Mouse (Mus musculus): ENCODE data around the gene Arhgef1.

The Arhgef1 gene

DNA sequence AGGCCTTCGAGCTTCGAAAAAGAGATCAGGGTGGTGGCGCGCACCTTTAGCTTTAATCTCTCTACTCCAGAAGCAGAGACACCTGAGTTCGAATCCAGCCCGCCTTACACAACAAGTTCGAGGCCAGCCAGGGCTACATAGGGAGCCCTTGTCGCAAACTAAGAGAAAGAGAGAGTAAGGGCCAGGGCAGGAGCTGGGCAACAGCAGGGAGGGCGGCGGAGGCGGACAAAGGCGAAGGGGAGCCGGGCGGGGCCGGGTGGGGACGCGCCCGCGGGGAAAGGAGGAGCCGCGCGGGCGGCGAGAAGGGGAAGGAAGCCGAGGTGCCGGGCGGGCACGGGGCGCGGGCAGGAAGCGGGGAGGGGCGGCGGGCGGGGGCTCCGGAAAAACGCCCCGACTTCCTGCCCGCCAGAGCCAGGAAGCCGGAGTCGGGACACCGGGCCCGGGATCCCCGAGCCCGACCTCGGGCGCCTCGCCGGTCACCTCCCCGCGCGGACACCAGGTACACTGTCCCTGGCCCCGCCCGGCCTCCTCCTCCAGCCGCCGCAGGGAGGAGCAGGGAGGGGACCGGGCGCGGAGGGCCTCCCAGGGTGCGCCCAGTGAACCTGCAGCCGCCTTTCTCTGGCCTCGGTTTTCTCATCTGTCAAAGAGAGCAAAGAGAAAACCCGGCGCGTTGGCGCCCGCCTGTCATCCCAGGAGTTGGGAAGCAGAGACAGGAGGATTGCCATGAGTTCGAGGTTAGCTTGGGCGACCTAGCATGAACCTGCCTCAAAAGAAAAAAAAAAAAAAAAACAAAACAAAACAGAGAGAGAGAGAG lies at the start of gene Arhgef1:
Gene Arhgef1, plus strand, starts transcription at position 283 of the 814 bp plus-strand sequence.
- in situ Hi-C loops (cut with MboI, MseI), result no loop called here

DNA sequence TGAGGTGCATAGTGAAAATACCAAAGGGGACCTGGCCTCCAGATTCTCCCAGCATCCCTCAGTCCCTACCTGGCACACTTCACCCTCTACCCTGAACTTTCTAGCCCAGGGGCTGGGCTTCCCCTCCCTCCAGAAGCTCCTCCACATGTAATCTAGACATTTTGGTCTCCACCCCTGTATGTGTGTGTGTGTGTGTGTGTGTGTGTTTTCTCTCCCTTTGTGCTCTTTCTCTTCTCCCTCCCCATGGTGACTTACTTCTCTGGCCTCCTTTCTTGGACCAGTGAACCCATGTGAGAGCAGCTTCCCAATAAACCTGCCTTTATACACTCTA lies 49.5 kb upstream of the Arhgef1 start:
- in situ Hi-C loops (cut with MboI, MseI), result no loop called here

DNA sequence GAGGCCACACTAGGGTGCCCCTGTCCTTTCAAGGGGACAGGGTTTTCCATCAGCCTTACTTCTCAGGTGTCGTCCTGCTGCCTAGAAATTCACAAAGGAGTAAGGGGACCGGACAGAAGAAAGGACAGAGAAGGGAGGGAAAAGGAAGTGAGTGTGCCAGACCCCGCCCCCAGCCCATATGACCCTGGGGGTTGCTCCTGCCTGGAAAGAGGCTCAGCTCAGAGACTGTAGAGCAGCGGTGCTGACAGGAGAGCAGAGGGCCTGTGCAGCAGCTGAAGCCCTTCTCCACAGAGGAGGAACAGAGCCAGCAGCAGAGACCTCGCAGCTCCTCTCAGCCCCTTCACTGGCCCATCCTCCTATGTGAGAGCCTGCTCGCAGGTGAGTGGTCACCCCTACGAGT lies 49.0 kb upstream of the Arhgef1 start:
- in situ Hi-C loops (cut with MboI, MseI), result no loop called here

DNA sequence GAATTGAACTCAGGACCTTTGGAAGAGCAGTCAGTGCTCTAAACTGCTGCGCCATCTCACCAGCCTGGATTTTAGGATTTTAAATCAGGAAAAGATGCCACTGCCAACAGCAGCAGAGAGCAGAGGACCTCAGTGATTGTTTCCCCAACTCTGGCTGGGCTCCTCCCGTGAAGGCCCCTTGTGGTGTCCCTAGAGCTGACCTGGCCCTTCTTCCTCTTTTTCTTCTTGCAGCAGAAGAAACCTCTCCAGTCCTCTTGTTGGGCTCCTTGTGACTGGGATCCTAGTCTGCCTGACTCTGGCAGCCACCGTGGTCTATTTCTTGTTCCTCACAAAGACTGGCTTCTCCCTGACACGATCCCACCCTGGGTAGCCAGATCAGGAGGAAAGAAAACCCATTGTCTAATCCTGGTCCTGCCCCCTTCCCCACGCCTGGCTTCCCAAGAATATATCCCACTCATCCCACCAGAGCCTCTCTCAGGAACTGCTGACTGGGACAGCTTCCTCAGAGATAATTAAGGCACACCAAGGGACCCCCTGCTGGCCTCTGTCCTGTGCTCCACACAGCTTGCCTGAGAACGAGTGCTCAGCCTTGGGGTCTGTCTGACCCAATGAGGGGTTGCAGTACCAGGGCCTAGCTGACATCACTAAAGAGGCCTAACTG lies 46.1 kb upstream of the Arhgef1 start:
- in situ Hi-C loops (cut with MboI, MseI), result no loop called here

DNA sequence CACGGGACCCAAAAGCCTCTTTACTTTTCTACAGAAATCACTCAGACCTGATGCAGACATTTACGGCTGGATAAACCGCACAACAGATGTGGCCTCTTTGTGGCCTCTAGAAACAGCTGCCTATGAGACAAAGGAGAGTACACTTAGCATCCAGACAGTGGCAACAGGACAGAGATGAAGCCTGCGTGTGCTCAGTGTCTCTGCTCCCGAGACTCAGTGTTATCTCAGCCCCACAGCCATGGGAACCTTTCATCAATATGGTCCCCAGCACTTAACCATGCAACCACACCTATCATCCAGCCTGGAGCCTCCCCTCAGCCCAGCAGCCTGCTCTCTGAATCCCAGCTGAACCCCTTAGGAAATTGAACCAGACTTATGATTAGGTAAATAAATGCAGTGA lies 43.5 kb upstream of the Arhgef1 start:
- in situ Hi-C loops (cut with MboI, MseI), result no loop called here

DNA sequence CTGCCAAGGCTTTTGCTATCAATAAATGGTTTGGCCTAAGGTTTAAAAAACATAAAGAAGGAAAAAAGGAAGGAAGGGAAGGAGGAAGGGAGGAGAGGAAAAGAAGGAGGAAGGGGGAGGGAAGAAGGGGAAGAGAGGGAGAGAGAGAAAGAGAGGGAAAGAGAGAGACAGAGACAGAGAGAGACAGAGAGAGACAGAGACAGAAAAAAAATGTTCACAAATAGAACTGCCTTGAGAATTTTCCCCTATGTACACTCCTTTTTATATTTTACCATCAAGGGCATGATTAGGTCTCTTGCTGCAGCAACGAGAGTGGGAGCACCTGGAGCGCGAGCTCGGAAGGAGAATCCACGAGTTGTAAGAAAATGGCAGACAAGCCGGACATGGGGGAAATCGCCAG lies 40.8 kb upstream of the Arhgef1 start, which contains the start of gene Gm9844:
Gene Gm9844, plus strand, starts transcription at position 301 of the 400 bp plus-strand sequence.
- in situ Hi-C loops (cut with MboI, MseI), result no loop called here

DNA sequence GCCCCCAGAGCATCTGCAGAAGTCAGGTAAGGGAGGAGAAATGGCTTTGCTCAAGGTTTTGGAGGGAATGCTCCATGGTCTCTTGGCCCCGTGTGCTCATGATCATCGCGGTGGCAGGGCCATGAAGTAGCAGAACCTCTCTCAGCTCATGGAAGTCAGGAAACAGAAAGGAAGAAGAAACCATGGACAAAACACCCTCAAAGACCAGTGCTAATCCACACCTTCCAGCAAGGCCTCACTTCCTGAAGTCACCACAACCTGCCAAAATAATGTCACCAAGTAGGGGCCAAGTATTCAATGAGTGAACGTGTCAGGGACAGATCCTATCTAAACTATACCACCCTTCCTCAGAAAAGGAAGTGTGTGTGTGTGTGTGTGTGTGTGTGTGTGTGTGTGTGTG lies 39.9 kb upstream of the Arhgef1 start:
- in situ Hi-C loops (cut with MboI, MseI), result no loop called here

DNA sequence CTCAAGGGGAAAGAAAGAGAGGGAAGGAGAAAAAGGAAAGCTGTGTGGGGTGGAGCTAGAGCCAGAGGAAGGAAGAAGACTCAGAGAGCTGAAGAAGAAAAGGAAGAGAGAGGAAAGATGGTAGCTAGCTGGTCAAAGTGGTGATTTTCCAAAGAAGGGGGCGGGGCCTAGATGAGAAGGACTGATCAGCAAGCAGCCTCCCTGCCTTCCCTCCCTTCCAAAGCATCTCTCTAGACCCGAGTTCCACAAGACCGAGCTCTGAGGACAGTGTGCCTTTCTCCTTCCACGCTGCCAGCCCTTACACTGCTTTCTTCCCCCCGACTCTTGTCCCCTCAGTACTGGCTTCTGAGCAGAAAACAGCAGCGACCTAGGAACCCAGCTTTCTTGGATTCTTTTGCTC lies 38.6 kb upstream of the Arhgef1 start:
- in situ Hi-C loops (cut with MboI, MseI), result no loop called here

DNA sequence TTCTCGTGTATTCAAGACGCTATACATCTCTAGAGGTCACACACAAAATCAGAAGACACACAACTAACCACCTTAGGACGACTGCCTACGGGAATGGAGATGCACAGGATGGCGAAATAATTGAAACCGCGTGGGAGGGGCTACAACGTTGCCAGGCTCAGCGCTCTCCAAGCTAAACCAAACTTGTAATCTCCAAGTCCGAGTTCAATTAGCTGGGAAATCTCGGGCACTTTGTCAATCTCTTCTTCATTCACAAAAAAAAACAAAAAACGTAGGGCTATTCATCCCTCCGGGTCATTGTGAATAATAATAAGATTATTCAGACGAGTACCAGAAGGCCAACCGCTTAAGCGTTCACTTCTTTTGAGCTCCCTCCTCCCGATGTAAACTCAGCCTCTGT lies 33.6 kb upstream of the Arhgef1 start:
- in situ Hi-C loops (cut with MboI, MseI), result no loop called here

DNA sequence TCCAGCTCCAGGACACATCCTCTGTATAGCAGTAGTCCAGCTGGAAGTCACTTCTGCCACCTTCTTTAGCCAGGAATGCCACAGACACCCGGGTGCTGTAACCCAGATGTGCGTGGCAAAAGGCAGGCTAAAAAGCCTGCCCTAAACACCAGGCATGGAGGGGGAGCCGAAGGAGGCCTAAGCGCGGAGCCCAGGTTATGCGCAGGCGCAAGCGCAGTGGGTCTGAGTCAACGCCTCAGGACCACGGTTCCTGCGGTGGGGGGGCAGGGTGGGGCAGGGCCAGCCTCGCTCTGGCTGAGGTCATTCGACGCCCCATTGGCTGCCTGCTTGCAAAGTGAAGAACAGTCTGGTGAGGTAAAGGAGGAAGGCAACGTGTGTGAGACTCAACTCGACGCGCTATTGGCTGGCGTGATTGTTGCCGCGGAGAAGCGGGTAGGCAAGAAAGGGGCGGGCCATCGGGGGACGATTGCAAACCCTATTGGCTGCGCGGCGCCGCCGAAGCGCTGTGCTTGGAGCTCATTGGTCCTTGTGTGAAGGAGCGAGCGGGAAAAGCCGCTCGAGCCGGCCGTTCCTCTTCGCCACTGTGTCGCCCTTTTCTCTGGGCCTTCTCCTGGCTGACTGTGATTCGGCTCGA lies 33.1 kb upstream of the Arhgef1 start, which contains the start of the genes Lypd4 and Dmrtc2:
Gene Lypd4, minus strand, starts transcription at position 410 of the 634 bp plus-strand sequence.
Gene Dmrtc2, plus strand, starts transcription at position 526 of the 634 bp plus-strand sequence.
- in situ Hi-C loops (cut with MboI, MseI), result no loop called here

DNA sequence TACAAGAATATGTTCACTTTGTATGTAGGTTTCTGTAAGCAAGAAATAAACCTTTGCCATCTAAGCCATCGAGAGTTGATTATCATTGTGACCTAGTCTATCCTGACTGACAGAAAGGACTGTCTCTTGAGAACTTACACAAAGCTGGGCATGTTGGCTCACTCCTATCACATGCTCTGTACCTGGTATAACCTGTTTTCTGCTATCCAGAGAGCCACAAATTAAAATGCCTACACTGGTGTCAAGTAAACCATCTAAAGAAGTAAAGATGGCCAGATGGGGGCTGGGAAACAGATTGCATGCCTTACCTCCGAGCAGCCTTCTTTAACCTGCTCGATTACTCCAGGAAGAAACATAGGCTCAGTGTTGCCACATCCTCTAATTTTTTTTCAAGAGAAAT lies 25.1 kb upstream of the Arhgef1 start:
- in situ Hi-C loops (cut with MboI, MseI), result no loop called here

DNA sequence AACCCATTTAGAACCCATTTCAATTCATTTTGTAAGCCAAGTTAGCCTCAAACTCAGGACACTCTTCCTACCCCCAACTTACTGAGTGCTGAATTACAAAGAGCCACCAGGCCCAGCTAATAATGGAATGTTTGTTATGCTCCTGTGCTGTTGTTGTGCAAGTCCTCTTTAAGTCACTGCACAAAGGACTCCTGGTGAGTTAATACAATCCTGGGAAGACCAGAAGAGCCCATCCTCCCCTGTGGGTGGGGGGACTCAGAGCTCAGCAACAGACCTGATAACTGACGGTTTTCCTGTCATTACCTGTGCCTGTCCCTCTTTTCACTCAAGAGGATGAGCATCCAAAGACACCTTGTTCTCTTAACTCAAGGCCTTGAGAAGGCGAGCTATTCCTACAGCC lies 23.1 kb upstream of the Arhgef1 start:
- in situ Hi-C loops (cut with MboI, MseI), result loop anchor here (5.0 kb wide), 1 partner anchor 93 kb away; the partner anchor contains the start of gene Rabac1

DNA sequence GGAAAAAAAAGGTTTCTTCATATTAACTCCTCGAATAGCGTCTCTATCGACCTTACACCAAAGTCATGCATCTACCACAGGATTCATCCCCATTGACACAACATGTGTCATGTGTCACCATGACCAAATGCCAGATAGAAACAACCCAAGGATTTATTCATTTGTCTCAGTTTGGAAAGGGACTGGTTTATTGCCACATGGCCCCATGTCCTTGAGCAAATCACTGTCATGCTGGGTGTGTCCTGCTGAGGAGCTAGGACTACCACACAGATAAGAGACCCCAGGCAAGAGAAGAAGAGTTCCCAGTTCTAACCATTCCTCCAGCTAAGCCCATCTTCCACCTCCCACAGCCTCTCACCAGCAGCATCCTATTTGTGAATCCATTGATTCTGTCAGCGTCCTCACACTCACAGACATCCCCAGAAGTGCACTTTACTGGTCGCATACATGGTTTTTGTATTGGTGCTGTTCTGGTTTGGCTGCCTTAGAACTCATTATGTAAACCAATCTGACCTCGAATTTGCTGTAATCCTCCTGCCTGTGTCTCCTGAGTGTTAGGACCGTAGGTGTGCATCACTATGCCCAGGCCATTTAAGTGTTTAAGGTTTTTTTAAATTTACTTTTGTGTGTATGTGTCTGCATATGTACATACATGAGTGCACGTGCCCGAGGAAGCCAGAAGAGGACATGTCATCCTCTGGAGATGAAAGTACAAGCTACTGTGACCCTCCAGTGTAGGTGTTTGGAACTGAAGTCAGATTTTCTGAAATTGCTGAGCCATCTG lies 20.1 kb upstream of the Arhgef1 start:
- in situ Hi-C loops (cut with MboI, MseI), result loop anchor here (5.0 kb wide), 1 partner anchor 90 kb away; the partner anchor contains the start of gene Rabac1

DNA sequence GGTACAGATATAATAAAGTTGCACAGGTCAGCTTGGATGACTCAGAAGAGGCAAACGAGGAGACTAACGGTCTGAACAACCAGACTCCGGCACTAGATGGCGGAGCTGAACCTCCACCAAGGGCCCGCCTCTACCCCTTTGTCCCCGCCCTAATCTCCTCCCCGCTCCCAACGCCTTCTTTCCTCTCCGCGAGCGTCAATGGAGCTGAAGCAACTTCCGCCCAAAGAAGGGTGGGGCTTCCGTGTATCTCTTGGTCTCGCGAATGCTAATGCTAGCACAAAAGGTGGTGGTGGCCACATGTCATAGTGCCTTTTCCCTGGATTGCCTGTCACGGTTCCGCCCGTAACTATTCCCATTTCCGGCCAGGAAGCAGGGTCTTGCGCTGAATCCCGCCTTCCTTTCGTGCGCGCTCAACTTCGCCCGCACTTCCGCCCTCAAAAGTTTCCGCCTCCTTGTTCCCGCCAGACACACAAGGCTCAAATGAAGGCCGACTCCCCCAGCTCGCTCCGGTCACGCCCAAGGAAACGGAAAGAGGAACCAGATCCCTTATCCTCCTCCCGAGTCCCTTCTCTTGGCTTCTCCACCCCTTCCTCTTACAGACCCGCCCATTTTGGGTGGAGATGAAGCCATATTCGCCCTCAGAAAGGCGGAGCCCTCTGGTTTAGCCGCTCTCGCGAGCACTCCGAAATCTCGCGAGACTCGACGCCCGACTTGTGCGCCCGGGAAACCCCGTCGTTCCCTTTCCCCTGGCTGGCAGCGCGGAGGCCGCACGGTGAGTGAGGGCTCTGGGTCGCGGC lies 18.6 kb upstream of the Arhgef1 start, which contains the start of gene Rps19:
Gene Rps19, plus strand, starts transcription at position 476 of the 797 bp plus-strand sequence.
- in situ Hi-C loops (cut with MboI, MseI), result loop anchor here (5.0 kb wide), 1 partner anchor 88 kb away; the partner anchor contains the start of gene Rabac1

DNA sequence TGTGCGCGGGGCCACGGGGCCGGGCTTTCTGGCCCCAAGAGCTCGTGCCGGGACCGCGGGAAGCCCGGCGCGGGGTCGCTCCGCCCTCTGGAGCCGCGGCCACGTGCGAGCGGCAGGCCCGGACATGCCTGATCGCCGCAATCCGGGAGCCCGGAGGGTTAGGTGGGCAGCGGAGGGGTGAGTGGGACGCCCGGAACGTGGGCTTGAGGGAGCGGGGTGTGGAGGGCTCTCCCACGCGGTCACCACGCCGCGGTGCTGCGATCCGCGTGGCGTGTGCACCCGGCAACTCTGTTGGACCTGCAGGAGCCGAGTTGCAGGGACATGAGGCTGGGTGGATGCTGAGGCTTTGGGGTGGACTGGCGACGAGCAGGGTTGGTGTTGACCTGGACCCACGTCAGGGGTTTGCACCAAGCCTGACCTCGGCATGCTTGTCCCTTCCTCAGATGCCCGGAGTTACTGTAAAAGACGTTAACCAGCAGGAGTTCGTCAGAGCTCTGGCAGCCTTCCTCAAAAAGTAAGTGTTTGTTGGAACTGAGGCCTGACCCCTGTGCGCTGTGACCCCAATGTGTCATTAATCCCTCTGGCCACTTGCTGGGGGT lies 17.9 kb upstream of the Arhgef1 start:
- in situ Hi-C loops (cut with MboI, MseI), result loop anchor here (5.0 kb wide), 1 partner anchor 88 kb away; the partner anchor contains the start of gene Rabac1

DNA sequence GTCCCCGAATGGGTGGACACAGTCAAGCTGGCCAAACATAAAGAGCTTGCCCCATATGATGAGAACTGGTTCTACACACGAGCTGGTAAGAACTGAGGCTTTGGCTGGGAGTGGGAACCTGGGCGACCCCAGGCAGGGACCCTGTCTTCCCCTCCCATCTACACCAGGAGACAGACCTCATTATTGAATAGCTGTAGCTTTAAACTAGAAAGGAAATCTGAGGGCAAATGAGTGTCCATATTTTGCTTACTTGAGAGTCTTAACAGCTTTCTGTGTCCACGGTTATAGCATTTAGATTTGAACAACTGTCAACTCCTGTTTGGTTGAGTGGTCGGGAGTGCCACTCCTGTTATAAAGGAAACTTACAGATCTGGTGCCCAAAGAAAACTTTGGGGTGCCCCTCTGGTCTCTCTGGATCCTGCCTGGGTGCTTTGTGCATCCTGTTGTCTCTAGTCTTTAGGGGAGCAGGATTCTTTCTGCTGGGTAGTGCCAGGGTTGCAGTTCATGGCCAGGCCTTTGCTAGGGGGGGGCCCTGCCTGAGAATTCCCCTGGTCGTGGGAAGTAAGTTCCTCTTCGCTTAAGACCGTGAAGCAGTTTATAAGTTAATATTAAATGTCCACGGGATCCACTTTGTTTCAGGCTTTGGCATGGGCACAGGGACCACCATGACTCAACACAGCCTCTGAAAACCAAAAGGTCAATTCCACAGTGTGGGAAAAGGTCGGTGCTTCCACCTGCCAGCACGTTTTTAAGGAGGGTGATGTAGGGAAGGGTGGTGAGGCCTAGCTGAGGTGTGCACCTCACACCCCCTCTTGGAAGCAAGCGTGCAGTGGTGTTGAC lies 17.0 kb upstream of the Arhgef1 start:
- in situ Hi-C loops (cut with MboI, MseI), result no loop called here

DNA sequence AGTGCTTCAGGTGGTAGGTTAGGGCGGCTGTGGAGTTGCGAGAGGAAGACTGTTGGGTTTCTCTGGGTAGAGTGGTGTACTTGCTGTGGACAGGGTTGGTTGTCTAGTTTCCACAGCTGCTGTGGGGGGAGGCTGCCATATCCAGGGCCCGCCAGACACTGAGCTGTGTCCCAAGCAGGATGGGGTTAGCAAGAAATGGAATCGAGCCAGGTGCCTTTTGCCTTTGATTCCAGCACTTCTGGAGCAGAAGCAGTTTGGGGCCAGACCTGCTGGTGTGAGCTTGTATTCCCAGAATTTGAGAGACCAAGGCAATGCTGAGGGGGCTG lies 16.4 kb upstream of the Arhgef1 start:
- in situ Hi-C loops (cut with MboI, MseI), result no loop called here

DNA sequence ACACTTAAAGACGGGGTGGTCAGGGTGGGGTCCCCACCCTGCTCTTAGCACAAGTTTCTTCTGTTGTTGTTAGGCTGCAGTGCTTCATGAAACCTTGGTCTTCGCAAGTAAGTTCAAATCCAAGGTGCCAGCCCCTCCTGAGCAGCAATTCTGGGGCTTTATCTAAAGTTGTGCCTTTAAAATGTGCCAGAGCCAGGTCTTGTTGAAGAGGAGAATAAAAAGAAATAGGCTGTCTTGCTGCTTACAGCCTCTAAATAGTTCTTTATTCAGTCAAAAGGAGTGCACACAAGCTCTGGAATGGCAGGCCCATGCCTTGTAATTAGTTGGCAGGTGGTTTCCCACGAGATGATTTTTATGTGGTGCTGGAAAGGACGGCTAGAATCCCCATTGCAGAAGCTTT lies 15.6 kb upstream of the Arhgef1 start:
- in situ Hi-C loops (cut with MboI, MseI), result no loop called here
